Mouse (Mus musculus) gastrocnemius, adult 8-10 months (tissue): ENCODE measurements at regions not wholly inside any gene's neighbourhood (a gene's known extent, or its start where the extent isn't known, plus 50 kb on each side); places are given as distances from the start of the nearest gene placed in this dataset.
A peak's percentile ranks its signal among the peaks of the same experiment; 100 is the strongest.

Experiments
- DNase-seq, 2 experiments: peaks; one replicate each; pipeline ENCODE4 v3.0.0; 2022; ENCODE audit warnings: low spot score in 2 of 2

- DNase-seq, result peak; percentile 4 to 17
Measured at GRCm38 (mm10) chr11:41090391-41090900, 335.3 kb upstream of the Ccng1 start.

GRCm38 (mm10) chr11:41063570-41063969 lies 308.5 kb upstream of the Ccng1 start:
- no peak for DNase-seq

- DNase-seq, result no peak
Measured at GRCm38 (mm10) chr11:41057796-41058195, 302.7 kb upstream of the Ccng1 start.

- DNase-seq, result no peak
Measured at GRCm38 (mm10) chr11:41030018-41030417, 274.9 kb upstream of the Ccng1 start.

GRCm38 (mm10) chr11:41010096-41010495 lies 255.0 kb upstream of the Ccng1 start:
- DNase-seq, result no peak

GRCm38 (mm10) chr11:40972806-40973205 lies 217.7 kb upstream of the Ccng1 start:
- DNase-seq, result no peak

GRCm38 (mm10) chr11:40927168-40927567 lies 172.1 kb upstream of the Ccng1 start:
- no peak for DNase-seq

GRCm38 (mm10) chr11:40891485-40891884 lies 136.4 kb upstream of the Ccng1 start:
- no peak for DNase-seq

GRCm38 (mm10) chr11:40884509-40884908 lies 129.4 kb upstream of the Ccng1 start:
- no peak for DNase-seq

- no peak for DNase-seq
Measured at GRCm38 (mm10) chr11:40879589-40879988, 124.5 kb upstream of the Ccng1 start.

GRCm38 (mm10) chr11:40873002-40873401 lies 117.9 kb upstream of the Ccng1 start:
- no peak for DNase-seq

GRCm38 (mm10) chr11:40865694-40866093 lies 110.6 kb upstream of the Ccng1 start:
- DNase-seq, result no peak

GRCm38 (mm10) chr11:40851361-40851760 lies 96.2 kb upstream of the Ccng1 start:
- peak in 1 of 2 experiments; percentile 11 for DNase-seq

GRCm38 (mm10) chr11:40850652-40851092 lies 95.6 kb upstream of the Ccng1 start:
- no peak for DNase-seq

GRCm38 (mm10) chr11:40846586-40846985 lies 91.5 kb upstream of the Ccng1 start:
- no peak for DNase-seq

GRCm38 (mm10) chr11:40835393-40835792 lies 80.3 kb upstream of the Ccng1 start:
- DNase-seq, result no peak
